Mouse (Mus musculus): ENCODE measurements around the gene Ryr2. TPM values are rescaled to one million over a fixed set of nuclear protein-coding genes. Genes with fewer than 3 reads are reported as not detected.

The Ryr2 gene
- polyA plus RNA-seq, 2 experiments, result 0.37 to 0.79 TPM

DNA sequence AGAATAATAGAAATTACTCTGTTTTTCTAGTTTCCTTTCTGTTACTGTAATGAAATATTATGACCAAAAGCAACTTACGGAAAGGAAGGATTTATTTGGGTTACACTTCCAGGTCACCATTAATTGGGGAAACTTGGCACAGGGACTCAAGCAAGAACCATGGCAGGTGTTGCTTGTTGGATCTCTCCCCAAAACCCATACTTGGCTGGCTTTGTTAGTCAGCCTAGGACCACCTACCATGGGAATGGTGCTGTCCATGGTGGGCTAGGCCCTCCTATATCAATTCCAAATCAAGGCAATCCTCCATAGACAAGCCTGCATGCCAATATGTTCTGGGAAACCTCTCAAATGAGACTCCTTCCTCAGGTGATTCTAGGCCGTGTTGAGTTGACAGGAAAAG, 237.3 kb downstream of the Ryr2 start:
- Histone ChIP-seq H3K4me1 (ENCODE audit: control insufficient read depth, insufficient read depth, low read length) (no peaks in the 10 kb centered on the region), H3K9me3 (ENCODE audit: control insufficient read depth, low read length) (no peaks in the 10 kb centered on the region), H3K4me3 (replicated peaks; ENCODE audit: low read length) (no peak overlapping the region), H3K36me3 (ENCODE audit: control insufficient read depth, insufficient read depth, low read length) (no peaks in the 10 kb centered on the region), H3K9ac (ENCODE audit: low read depth, low read length, severe bottlenecking) (no peak overlapping the region), H3K27ac (replicated peaks; ENCODE audit: low read depth, low read length) (no peak overlapping the region), H3K27me3 (ENCODE audit: control insufficient read depth, insufficient read depth, low read length) (no peaks in the 10 kb centered on the region), H3K4me2 (replicated peaks; ENCODE audit: low read depth, low read length, severe bottlenecking) (no peak overlapping the region)
- 80% methylated on average over 2 of the region's 2 CpGs for WGBS
- DNase-seq (ENCODE audit: low spot score), result no peak
- no peak for TF ChIP-seq POLR2A (IDR thresholded peaks at IDR 0.05; ENCODE audit: borderline replicate concordance, extremely low read depth, insufficient read depth, insufficient read length)
- ATAC-seq (ENCODE audit: low FRiP score, low read depth), result no peak

DNA sequence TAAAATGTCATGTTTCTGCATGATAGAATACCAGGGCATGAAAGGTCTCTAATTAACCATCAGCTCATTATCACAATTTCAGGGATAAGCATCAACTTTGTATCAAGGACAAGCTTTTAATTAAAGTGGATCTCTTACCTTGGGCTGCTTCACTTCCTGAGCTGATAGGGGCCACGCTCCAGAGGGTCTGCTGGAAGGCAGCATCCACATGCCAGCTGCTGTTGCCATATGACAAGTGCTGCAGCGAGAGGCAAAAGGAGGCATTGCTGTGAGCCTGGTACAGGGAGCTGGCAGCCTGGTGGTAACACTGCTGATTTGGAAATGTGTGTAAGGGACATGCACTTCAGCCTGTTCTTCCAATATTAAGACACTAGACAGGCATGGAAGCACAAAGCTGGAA, 237.8 kb downstream of the Ryr2 start:
- Histone ChIP-seq H3K9ac (ENCODE audit: low read depth, low read length, severe bottlenecking) (no peak overlapping the region), H3K4me2 (replicated peaks; ENCODE audit: low read depth, low read length, severe bottlenecking) (no peak overlapping the region), H3K9me3 (ENCODE audit: control insufficient read depth, low read length) (no peaks in the 10 kb centered on the region), H3K27ac (replicated peaks; ENCODE audit: low read depth, low read length) (no peak overlapping the region), H3K27me3 (ENCODE audit: control insufficient read depth, insufficient read depth, low read length) (no peaks in the 10 kb centered on the region), H3K4me1 (ENCODE audit: control insufficient read depth, insufficient read depth, low read length) (no peaks in the 10 kb centered on the region), H3K36me3 (ENCODE audit: control insufficient read depth, insufficient read depth, low read length) (no peaks in the 10 kb centered on the region), H3K4me3 (replicated peaks; ENCODE audit: low read length) (no peak overlapping the region)
- no peak for ATAC-seq (ENCODE audit: low FRiP score, low read depth)
- no peak for TF ChIP-seq POLR2A (IDR thresholded peaks at IDR 0.05; ENCODE audit: borderline replicate concordance, extremely low read depth, insufficient read depth, insufficient read length)
- 85% methylated on average over 2 of the region's 2 CpGs for WGBS
- DNase-seq (ENCODE audit: low spot score), result no peak

DNA sequence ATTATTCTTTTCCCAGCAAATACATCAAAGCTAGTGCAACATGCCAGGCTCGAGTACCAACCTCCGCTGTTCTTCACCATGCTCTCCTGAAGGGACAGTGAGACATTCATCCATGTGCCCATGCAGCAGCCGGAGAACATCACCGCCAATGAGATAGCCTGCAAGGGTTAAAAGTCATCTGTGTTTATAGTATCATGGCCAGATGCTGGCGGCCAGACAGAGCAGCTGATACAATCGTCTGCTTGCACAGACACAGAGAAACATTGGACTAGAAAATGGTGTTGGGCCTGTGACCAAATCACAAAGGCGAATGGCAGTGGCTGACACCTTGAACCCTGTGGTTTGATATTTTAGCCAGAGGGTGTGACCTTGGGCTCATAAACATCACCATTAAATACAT, 238.7 kb downstream of the Ryr2 start:
- WGBS, result 73% methylated on average over 7 of the region's 7 CpGs
- Histone ChIP-seq H3K4me2 (replicated peaks; ENCODE audit: low read depth, low read length, severe bottlenecking) (no peak overlapping the region), H3K4me1 (ENCODE audit: control insufficient read depth, insufficient read depth, low read length) (no peaks in the 10 kb centered on the region), H3K4me3 (replicated peaks; ENCODE audit: low read length) (no peak overlapping the region), H3K9me3 (ENCODE audit: control insufficient read depth, low read length) (no peaks in the 10 kb centered on the region), H3K36me3 (ENCODE audit: control insufficient read depth, insufficient read depth, low read length) (no peaks in the 10 kb centered on the region), H3K27me3 (ENCODE audit: control insufficient read depth, insufficient read depth, low read length) (no peaks in the 10 kb centered on the region), H3K9ac (ENCODE audit: low read depth, low read length, severe bottlenecking) (no peak overlapping the region), H3K27ac (replicated peaks; ENCODE audit: low read depth, low read length) (no peak overlapping the region)
- DNase-seq (ENCODE audit: low spot score) (no peak), ATAC-seq (ENCODE audit: low FRiP score, low read depth) (no peak)
- no peak for TF ChIP-seq POLR2A (IDR thresholded peaks at IDR 0.05; ENCODE audit: borderline replicate concordance, extremely low read depth, insufficient read depth, insufficient read length)

DNA sequence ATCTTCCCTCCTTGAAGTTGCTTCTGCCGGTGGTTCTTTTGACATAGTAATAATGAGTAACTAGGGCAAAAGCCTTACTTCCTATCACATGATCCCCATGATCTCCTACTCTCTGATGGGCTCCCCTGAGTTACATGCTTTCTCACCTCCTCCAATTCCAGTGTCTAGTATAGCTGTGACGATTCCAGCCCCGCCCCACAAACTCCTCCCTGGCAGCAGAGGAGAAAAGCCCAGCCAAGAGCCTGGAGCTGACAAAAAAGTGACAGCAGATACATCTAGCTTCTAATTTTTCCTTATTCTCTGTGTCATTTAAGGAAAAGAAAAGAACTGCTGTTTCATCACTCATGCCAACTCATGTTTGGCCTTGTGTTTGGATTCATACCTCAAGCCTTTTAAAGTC, 241.5 kb downstream of the Ryr2 start:
- ATAC-seq (ENCODE audit: low FRiP score, low read depth), result no peak
- no peak overlapping the region for H3K4me3 ChIP-seq (replicated peaks; ENCODE audit: low read length)
- WGBS, result 79% methylated on average over 3 of the region's 3 CpGs

DNA sequence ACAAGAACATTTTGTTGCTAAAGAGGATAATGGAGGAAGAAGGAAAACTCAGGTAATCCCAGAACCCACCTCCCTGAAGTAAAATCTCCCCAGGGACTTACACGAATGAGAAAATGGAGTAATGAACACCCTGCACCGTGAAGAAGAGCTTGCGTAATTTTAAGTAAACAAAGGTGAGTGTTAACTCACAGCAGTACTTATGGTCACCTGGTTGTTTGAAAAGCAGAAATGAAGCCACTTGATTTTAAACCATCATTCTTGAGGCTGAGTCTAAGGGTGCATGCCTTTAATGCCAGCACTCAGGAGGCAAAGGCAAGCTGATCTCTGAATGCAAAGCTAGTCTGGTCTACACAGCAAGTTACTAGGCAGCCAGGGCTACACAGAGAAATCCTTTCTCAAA, 255.1 kb downstream of the Ryr2 start:
- Histone ChIP-seq H3K4me2 (replicated peaks; ENCODE audit: low read depth, low read length, severe bottlenecking) (no peak overlapping the region), H3K9me3 (ENCODE audit: control insufficient read depth, low read length) (no peaks in the 10 kb centered on the region), H3K9ac (ENCODE audit: low read depth, low read length, severe bottlenecking) (no peak overlapping the region), H3K27ac (replicated peaks; ENCODE audit: low read depth, low read length) (no peak overlapping the region), H3K4me3 (replicated peaks; ENCODE audit: low read length) (no peak overlapping the region), H3K4me1 (ENCODE audit: control insufficient read depth, insufficient read depth, low read length) (no peaks in the 10 kb centered on the region), H3K36me3 (ENCODE audit: control insufficient read depth, insufficient read depth, low read length) (no peaks in the 10 kb centered on the region), H3K27me3 (ENCODE audit: control insufficient read depth, insufficient read depth, low read length) (no peaks in the 10 kb centered on the region)
- no peak for TF ChIP-seq POLR2A (IDR thresholded peaks at IDR 0.05; ENCODE audit: borderline replicate concordance, extremely low read depth, insufficient read depth, insufficient read length)
- ATAC-seq (ENCODE audit: low FRiP score, low read depth), result no peak
- no peak for DNase-seq (ENCODE audit: low spot score)
- 80% methylated on average over 3 of the region's 3 CpGs for WGBS

More for the DNA sequence above, 241.5 kb downstream of the Ryr2 start:
- Histone ChIP-seq H3K4me2 (replicated peaks; ENCODE audit: low read depth, low read length, severe bottlenecking) (no peak overlapping the region), H3K9me3 (ENCODE audit: control insufficient read depth, low read length) (no peaks in the 10 kb centered on the region), H3K27ac (replicated peaks; ENCODE audit: low read depth, low read length) (no peak overlapping the region), H3K4me1 (ENCODE audit: control insufficient read depth, insufficient read depth, low read length) (no peaks in the 10 kb centered on the region), H3K9ac (ENCODE audit: low read depth, low read length, severe bottlenecking) (no peak overlapping the region), H3K27me3 (ENCODE audit: control insufficient read depth, insufficient read depth, low read length) (no peaks in the 10 kb centered on the region), H3K36me3 (ENCODE audit: control insufficient read depth, insufficient read depth, low read length) (no peaks in the 10 kb centered on the region)
- TF ChIP-seq POLR2A (IDR thresholded peaks at IDR 0.05; ENCODE audit: borderline replicate concordance, extremely low read depth, insufficient read depth, insufficient read length), result no peak
- no peak for DNase-seq (ENCODE audit: low spot score)

DNA sequence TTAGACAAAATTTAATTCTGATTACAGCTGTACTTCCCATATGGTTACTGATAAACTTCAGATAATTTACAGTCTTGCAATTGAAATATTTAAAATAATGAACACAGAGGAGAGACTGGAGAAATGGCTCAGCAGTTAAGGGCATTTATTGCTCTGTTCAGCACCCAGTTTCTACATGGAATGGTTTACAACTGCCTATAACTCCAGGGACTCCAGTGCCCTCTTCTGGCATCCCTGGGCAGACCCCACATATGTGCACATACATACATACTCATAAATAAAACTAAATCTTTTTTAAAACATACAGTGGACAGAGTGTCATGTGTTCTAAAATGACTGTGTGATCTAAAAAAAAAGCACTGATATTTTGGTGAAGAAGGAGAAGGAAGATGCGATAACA, 262.9 kb downstream of the Ryr2 start:
- WGBS, result 94% methylated on average over 1 of the region's 1 CpGs
- Histone ChIP-seq H3K27me3 (ENCODE audit: control insufficient read depth, insufficient read depth, low read length) (no peaks in the 10 kb centered on the region), H3K9me3 (ENCODE audit: control insufficient read depth, low read length) (no peaks in the 10 kb centered on the region), H3K4me2 (replicated peaks; ENCODE audit: low read depth, low read length, severe bottlenecking) (no peak overlapping the region), H3K4me1 (ENCODE audit: control insufficient read depth, insufficient read depth, low read length) (no peaks in the 10 kb centered on the region), H3K4me3 (replicated peaks; ENCODE audit: low read length) (no peak overlapping the region), H3K27ac (replicated peaks; ENCODE audit: low read depth, low read length) (no peak overlapping the region), H3K9ac (ENCODE audit: low read depth, low read length, severe bottlenecking) (no peak overlapping the region), H3K36me3 (ENCODE audit: control insufficient read depth, insufficient read depth, low read length) (no peaks in the 10 kb centered on the region)
- ATAC-seq (ENCODE audit: low FRiP score, low read depth) (no peak), DNase-seq (ENCODE audit: low spot score) (no peak)
- no peak for TF ChIP-seq POLR2A (IDR thresholded peaks at IDR 0.05; ENCODE audit: borderline replicate concordance, extremely low read depth, insufficient read depth, insufficient read length)

Measured in limb, embryonic 14.5 days (tissue).